ENCODE assay signal across 11 mouse cellular contexts in the genomic region with DNA sequence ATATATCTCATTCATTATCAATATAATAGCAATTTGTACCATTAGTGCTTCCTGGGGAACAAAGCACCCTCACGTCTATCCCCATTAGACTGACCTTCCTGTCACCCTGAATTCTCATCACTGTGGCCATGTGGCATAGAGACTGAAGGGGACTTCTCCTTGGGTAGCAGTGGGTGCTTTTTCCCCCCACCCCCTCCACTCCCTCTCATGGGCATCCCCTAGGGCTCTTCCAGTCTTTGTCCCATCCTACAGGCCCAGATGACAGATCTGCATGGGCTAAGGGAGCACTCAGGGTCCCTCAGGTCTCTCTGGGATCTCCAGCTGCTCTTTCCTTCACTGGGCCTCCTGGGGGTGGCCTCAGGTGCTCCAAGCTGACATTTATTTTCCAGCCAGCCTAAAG.
DNase-seq lines count a peak whose midpoint lies in the region; ATAC-seq and TF ChIP-seq lines count a peak whose summit lies in the region.
"Had no signal": no experiment of that assay in that cellular context is flagged by ENCODE, and none has a peak within 500 bp of the region (broad histone marks: within the 10 kb centered on the region; RNA-seq: fewer than 3 reads in every experiment).

No protein-coding gene starts in this region.

- H3K27ac ChIP-seq in heart, embryonic 15.5 days: no peak overlapping the region
- peak overlapping the region; percentile 85 for H3K27ac ChIP-seq in hindbrain, embryonic 12.5 days
- H3K27ac ChIP-seq in midbrain, embryonic 16.5 days (ENCODE audit: low read length): peak overlapping the region; percentile 77
- H3K27ac ChIP-seq: liver, embryonic 13.5 days had no signal

- TF ChIP-seq CTCF in brain, embryonic 14.5 days (IDR thresholded peaks at IDR 0.05; ENCODE audit: borderline replicate concordance, extremely low read depth, insufficient read depth, insufficient read length): no peak

- H3K4me1 ChIP-seq in heart, embryonic 15.5 days (replicated peaks): peaks cover 10% of the 10 kb centered on the region
- H3K4me1 ChIP-seq in hindbrain, embryonic 12.5 days: peaks cover 27% of the 10 kb centered on the region
- H3K4me1 ChIP-seq in midbrain, embryonic 16.5 days (ENCODE audit: control insufficient read depth, insufficient read depth, low read length): peaks cover 10% of the 10 kb centered on the region
- H3K4me1 ChIP-seq: liver, embryonic 13.5 days; megakaryocyte, embryonic 14.5 days had no signal

- WGBS in heart, embryonic 15.5 days: 25% methylated on average over 1 of the region's 1 CpGs
- 27% methylated on average over 1 of the region's 1 CpGs for WGBS in hindbrain, embryonic 12.5 days
- 13% methylated on average over 1 of the region's 1 CpGs for WGBS in midbrain, embryonic 16.5 days

- no peaks in the 10 kb centered on the region for H3K9me3 ChIP-seq in heart, embryonic 15.5 days (replicated peaks)
- H3K9me3 ChIP-seq in hindbrain, embryonic 12.5 days (replicated peaks): no peaks in the 10 kb centered on the region
- H3K9me3 ChIP-seq in midbrain, embryonic 16.5 days (replicated peaks; ENCODE audit: control insufficient read depth, low read length, poor library complexity, severe bottlenecking): no peaks in the 10 kb centered on the region
- H3K9me3 ChIP-seq: liver, embryonic 13.5 days had no signal

- TF ChIP-seq POLR2A in brain, embryonic 14.5 days (IDR thresholded peaks at IDR 0.05; ENCODE audit: borderline replicate concordance, extremely low read depth, insufficient read depth, insufficient read length, poor library complexity, severe bottlenecking): no peak

- intact Hi-C loops in heart, postnatal 36 days (cut with DNase I): no loop called here

- peak; percentile 25; the same call in 1 of the 2 replicates for ATAC-seq in heart, embryonic 15.5 days (replicated peaks; ENCODE audit: insufficient number of reproducible peaks, insufficient read depth, low FRiP score, low read depth)
- ATAC-seq in hindbrain, embryonic 12.5 days (ENCODE audit: low FRiP score): peak; percentile 62
- ATAC-seq in midbrain, embryonic 16.5 days: peak; percentile 63
- ATAC-seq: inflammation-experienced regulatory T-cells, adult 6 months had no signal

- H3K36me3 ChIP-seq in heart, embryonic 15.5 days: no peaks in the 10 kb centered on the region
- H3K36me3 ChIP-seq in hindbrain, embryonic 12.5 days: peaks cover 33% of the 10 kb centered on the region
- H3K36me3 ChIP-seq in midbrain, embryonic 16.5 days (ENCODE audit: control insufficient read depth, insufficient read depth, low read length): peaks cover 16% of the 10 kb centered on the region
- H3K36me3 ChIP-seq: liver, embryonic 13.5 days had no signal

- no peak overlapping the region for H3K9ac ChIP-seq in heart, embryonic 15.5 days
- H3K9ac ChIP-seq in hindbrain, embryonic 12.5 days: no peak overlapping the region
- no peak overlapping the region for H3K9ac ChIP-seq in midbrain, embryonic 16.5 days (ENCODE audit: low read depth, low read length)
- H3K9ac ChIP-seq: liver, embryonic 13.5 days had no signal

- no peak overlapping the region for H3K4me2 ChIP-seq in heart, embryonic 15.5 days
- no peak overlapping the region for H3K4me2 ChIP-seq in hindbrain, embryonic 12.5 days (replicated peaks)
- no peak overlapping the region for H3K4me2 ChIP-seq in midbrain, embryonic 16.5 days (ENCODE audit: low read length)
- H3K4me2 ChIP-seq: liver, embryonic 13.5 days had no signal

- H3K4me3 ChIP-seq in heart, embryonic 15.5 days: no peak overlapping the region
- no peak overlapping the region for H3K4me3 ChIP-seq in hindbrain, embryonic 12.5 days
- no peak overlapping the region for H3K4me3 ChIP-seq in midbrain, embryonic 16.5 days (ENCODE audit: low read depth, low read length)
- H3K4me3 ChIP-seq: liver, embryonic 13.5 days; megakaryocyte, embryonic 14.5 days had no signal

- no peaks in the 10 kb centered on the region for H3K27me3 ChIP-seq in heart, embryonic 15.5 days
- H3K27me3 ChIP-seq in hindbrain, embryonic 12.5 days: no peaks in the 10 kb centered on the region
- H3K27me3 ChIP-seq in midbrain, embryonic 16.5 days (ENCODE audit: control insufficient read depth, insufficient read depth, low read depth, low read length): no peaks in the 10 kb centered on the region
- H3K27me3 ChIP-seq: liver, embryonic 13.5 days had no signal

- no peak for DNase-seq in heart, postnatal 36 days
- peak; percentile 64 for DNase-seq in brain, embryonic 14.5 days (ENCODE audit: low read depth)
- no peak for DNase-seq in cerebellum, postnatal 10 days
- DNase-seq in MN1 (ENCODE audit: low spot score): no peak
- no peak for DNase-seq in cerebellum, adult 18-20 months
- DNase-seq: liver, embryonic 13.5 days had no signal
